Mouse (Mus musculus) CH12.LX (cell line): ENCODE data around the gene S100a2.

Source experiments
- CTCF ChIP-seq, 2 experiments: IDR thresholded peaks in 1 of 2; conservative IDR thresholded peaks in 1 of 2; 2 replicates each; pipeline ENCODE4 v1.5.1; 2011 to 2012; ENCODE audit warnings: low read depth in 2 of 2, low read length in 2 of 2, improper control_type of control experiment in 1 of 2, inconsistent platforms in 1 of 2, mild to moderate bottlenecking in 1 of 2, moderate library complexity in 1 of 2
- ETS1 ChIP-seq: conservative IDR thresholded peaks from 2 replicates; pipeline ENCODE4 v1.6.1; 2012; ENCODE audit warnings: low read depth, mild to moderate bottlenecking, inconsistent platforms, low read length, improper control_type of control experiment, moderate library complexity
- IRF4 ChIP-seq: IDR thresholded peaks from 2 replicates; pipeline ENCODE4 v1.6.1; 2014; ENCODE audit warnings: low read depth, mild to moderate bottlenecking, inconsistent platforms, low read length, improper control_type of control experiment
- MEF2A ChIP-seq: IDR thresholded peaks from 2 replicates; pipeline ENCODE4 v1.6.1; 2014; ENCODE audit warnings: low read depth, mild to moderate bottlenecking, inconsistent platforms, low read length, improper control_type of control experiment, borderline replicate concordance
- NRF1 ChIP-seq: IDR thresholded peaks from 2 replicates; pipeline ENCODE4 v1.6.1; 2014; ENCODE audit warnings: low read depth, mild to moderate bottlenecking, inconsistent platforms, low read length, improper control_type of control experiment, moderate library complexity
- POLR2A ChIP-seq: IDR thresholded peaks from 2 replicates; pipeline ENCODE4 v1.6.1; 2011; ENCODE audit warnings: low read depth, mild to moderate bottlenecking, improper control_type of control experiment, low read length
- TCF12 ChIP-seq: IDR thresholded peaks from 2 replicates; pipeline ENCODE4 v1.6.1; 2014; ENCODE audit warnings: low read depth, mild to moderate bottlenecking, inconsistent platforms, low read length, improper control_type of control experiment
- ZMIZ1 ChIP-seq: IDR thresholded peaks from 2 replicates; pipeline ENCODE4 v1.6.1; 2012; ENCODE audit warnings: low read depth, mild to moderate bottlenecking, inconsistent platforms, low read length, improper control_type of control experiment
- ZNF384 ChIP-seq: IDR thresholded peaks from 2 replicates; pipeline ENCODE4 v1.6.1; 2012; ENCODE audit warnings: low read depth, low read length, improper control_type of control experiment, inconsistent platforms

GRCm38 (mm10) chr3:90614611-90615251, 24.7 kb downstream of the S100a2 start:
- TF ChIP-seq NRF1 (no peak), POLR2A (no peak), CTCF (conservative IDR thresholded peaks at IDR 0.05 in 1 of 2, IDR thresholded peaks at IDR 0.05 in 1 of 2; ENCODE audit: low read depth in 2 of 2, low read length in 2 of 2) (no peak), TCF12 (no peak), ZMIZ1 (no peak), ZNF384 (no peak), MEF2A (no peak), IRF4 (no peak), ETS1 (no peak)
